Mouse (Mus musculus): ENCODE measurements around the gene Adamtsl4.

DNA sequence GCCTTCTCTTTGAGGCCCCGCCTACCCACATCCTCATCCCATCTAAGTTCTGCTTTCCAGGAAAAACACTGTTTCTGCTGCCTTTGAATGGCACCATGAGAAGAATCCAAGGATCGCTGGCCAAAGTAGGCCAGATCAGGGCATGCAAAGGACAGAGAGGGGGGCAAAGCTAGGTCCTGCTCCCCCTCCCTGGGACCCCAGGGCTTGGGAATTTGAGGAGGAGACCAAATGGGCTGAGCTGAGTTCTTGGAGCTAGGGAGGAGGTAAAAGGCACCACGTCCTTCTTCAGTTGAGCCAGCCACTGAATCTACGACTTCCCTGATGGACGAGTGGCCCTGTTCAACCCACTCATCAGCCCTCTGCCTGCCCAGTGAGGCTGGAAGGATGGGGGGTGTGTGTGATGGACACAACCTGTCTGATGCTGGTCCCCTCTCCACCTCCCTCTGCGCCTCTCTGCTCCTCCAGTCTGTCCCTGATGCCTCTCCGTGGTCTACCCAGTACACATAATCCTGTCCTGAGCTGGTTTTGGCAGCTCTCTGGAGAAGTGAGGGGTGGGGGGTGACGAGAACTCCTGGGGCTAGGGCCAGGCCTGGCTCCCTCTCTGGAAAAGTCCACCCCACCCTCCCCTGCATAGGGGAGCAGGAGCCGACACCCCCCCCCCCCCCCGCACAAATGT lies 1.1 kb downstream of the Adamtsl4 start:
- TF ChIP-seq CTCF (IDR thresholded peaks at IDR 0.05; ENCODE audit: control insufficient read depth, insufficient read depth, insufficient read length) (no peak), CEBPB (IDR thresholded peaks at IDR 0.05; ENCODE audit: low read depth) (no peak), USF1 (IDR thresholded peaks at IDR 0.05; ENCODE audit: low read depth) (no peak), FOSL1 (IDR thresholded peaks at IDR 0.05; ENCODE audit: insufficient read depth, low read length, poor library complexity, severe bottlenecking) (no peak), MYOD1 (IDR thresholded peaks at IDR 0.05; ENCODE audit: control insufficient read depth, insufficient read length, low read depth) (no peak), MAX (IDR thresholded peaks at IDR 0.05) (no peak), MYOG (IDR thresholded peaks at IDR 0.05; ENCODE audit: control insufficient read depth, extremely low read depth, insufficient read length) (no peak)

Measured in C2C12 (cell line).